Mouse (Mus musculus): ENCODE measurements around the gene Sh2d4b.

The Sh2d4b gene

DNA sequence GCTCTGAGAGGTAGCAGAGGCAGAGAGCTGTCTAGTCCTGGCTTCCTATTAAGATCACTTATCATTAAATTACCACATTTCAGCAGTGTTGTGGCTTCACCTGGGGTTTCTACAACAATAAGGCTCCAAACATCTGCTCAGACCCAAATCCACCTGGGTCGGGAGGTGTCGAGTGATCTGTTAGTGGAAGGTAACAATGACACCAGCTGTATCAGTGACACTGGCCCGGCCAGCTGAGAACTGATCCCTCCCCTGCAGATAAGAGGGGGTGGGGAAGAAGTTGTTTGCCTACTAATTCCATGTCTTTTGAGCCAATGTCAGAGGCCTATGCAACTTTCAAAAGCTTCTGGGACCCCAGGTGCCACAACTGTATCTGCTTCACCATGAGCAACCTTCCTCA lies at the start of gene Sh2d4b:
Gene Sh2d4b, minus strand, starts transcription at position 71 of the 400 bp plus-strand sequence.
- no peak for DNase-seq (ENCODE audit: low spot score in 2 of 2)

DNA sequence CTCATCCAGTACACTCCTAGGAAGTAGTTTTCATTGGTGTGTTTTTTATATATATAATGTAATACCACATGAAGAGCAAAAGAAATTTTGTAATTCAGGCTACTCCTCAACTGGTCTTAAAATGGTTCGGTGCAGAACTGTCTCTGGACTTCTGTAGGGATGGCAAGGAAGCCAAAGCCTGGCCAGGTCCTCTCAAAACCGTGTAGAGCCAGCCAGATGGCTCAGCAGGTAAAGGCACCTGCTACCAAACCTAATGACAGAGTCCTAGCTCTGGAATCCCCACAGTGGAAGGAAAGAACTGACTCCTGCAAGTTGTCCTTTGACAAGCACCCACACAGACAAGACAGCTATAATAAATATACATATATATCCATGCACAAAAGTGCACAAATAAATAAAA lies 49.4 kb upstream of the Sh2d4b start:
- no peak for DNase-seq (ENCODE audit: low spot score in 2 of 2)

DNA sequence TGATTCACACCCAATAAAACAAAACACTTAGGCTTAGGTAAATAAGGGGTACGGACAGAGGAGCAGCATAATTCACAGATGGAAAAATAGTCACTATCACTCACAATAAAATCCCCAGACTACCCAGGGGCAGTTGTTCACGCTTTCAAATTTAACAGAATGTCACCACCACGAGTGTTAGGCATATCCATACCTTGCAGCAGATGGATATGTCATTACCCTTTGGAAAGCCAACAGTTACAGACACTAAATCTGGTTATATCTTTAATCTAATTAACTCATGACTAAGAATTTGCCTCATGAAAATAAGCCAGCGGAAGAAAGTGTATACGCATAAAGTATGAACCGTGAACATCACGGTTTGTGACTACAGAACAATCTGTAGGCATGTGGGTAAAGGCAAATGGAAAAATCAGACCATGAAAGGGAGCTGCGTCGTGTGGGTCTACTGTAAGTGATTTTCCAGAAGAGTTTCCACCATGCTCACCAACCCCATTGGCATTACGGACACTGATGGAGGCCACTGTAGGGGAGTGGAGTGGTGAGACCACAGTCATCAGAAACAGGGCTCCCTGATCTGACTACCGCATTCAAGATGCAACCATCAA lies 45.4 kb upstream of the Sh2d4b start:
- no peak for DNase-seq (ENCODE audit: low spot score in 2 of 2)

DNA sequence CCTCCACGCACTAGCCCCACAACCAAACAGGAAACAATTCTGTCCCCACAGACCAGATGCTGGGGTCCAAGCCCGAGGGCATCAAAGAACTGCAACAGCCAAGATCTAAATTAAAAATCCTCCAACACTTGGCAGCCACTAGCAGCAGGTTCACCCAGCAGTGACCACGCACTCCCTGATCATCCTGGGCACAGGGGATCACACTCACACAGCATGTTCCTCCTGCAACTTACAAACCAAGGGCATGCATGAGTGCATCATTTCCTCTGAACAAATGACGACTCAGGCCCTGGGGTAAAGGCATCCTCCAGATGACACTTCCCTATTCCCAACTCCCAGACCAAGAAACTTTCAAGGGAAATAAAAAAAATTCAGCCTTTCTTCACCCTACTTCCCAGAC lies 44.0 kb upstream of the Sh2d4b start:
- no peak for DNase-seq (ENCODE audit: low spot score in 2 of 2)

DNA sequence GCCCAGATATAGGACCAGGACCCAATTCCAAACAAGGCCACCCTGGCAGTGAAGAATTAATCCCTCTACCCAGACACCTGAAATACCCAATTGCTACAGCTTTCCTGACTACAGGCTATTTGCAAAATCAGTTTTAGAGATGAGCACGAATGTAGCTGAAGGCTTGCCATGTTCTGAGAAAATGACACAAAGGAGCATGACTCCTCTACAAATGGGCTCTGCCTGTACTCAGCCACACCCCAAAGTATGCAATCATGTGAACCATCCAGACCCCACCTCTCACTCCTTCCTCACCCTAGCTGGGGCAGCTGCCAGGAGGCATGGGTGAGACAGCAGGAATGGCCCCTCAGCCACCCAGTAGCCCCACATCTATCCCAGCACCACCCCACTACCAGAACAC lies 42.4 kb upstream of the Sh2d4b start:
- DNase-seq (ENCODE audit: low spot score in 2 of 2): no peak

DNA sequence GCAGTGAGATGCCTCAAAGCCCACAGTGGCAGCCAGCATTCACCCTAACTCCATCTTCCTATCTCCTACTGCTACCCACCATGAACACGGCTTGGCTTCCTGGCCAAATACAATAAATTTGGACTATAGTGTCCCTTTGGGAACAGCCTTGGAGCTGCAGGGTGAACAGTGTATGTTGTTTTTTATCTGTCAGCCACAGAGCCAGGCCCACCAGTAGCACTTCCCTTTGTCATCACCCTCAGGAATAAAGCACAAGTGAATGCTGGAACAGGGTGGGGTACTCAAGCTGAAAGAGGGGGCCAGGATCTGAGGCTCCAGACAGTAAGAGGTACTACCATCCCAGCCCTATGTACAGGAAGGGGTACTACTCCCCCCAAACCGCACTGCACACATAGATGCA lies 42.0 kb upstream of the Sh2d4b start:
- DNase-seq (ENCODE audit: low spot score in 2 of 2): no peak

DNA sequence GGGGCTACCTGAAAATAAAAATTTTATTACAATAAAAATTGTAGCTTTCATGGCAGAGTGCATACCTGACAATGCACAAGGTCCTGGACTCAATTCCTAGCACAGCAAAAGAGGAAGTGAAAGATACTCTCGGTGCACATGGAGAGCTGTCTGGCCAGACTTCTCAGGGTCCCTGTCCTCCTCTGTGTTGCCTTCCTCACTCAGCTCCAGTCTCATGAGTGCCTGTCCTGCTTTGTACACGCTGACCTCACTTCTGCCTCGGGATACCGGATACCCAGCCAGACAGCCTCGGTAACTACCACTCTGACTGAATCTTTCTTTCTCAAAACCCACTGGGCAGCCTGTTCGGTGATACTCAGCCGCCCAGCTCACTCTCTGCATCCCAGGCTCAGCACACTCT lies 40.3 kb upstream of the Sh2d4b start:
- no peak for DNase-seq (ENCODE audit: low spot score in 2 of 2)

DNA sequence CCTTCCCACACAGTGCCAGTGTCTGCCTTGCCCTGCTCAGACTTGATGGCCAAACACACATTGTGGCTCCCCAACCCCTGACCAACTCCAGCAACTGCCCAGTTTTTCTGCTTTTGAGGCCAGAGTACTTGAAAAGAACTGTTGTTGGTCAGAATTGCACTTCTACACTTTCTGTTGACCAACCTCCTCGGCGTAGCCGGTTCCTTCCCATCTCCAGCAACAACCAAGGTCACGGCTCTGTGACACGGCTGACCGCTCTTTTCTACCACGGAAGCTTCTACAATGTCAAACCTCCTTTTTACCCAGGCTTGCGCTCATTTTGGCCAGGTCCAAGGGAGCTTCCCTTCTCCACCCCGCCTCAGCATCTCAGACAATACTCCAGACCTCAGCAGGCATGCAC lies 39.2 kb upstream of the Sh2d4b start:
- no peak for DNase-seq (ENCODE audit: low spot score in 2 of 2)

DNA sequence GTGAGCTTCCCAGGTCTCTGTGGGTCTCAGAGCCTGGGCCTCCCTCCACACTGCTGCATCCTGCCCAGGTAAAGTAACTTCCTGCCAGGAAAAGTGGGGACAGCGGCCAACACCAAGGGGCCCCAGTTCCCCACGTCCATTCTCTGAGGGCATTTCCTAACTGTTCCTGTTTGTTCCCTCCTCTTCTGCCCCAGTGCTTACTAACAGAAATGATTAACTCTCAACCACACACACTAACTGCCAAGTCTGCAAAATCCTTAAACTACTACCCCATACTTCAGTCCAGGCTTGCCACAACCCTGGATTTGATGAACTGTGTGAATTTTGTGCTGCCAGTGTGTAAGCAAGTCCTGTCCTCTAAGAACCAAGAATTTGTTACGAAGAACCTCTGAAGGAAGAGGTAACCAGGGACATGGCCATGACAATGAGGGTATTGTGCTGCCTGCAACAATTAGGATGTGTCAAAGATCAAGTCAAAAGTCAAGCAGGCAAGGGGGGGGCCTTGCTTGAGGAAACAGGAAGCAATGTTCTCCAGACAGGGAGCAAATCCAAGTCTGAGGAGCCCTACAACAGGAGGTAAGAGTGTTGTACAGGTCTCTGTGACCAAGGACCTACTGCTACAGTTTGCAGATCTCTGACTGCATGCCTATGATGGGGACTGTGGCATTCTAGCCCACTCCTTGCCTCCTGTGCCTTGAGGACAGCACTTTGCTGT lies 38.2 kb upstream of the Sh2d4b start:
- DNase-seq (ENCODE audit: low spot score in 2 of 2): no peak

DNA sequence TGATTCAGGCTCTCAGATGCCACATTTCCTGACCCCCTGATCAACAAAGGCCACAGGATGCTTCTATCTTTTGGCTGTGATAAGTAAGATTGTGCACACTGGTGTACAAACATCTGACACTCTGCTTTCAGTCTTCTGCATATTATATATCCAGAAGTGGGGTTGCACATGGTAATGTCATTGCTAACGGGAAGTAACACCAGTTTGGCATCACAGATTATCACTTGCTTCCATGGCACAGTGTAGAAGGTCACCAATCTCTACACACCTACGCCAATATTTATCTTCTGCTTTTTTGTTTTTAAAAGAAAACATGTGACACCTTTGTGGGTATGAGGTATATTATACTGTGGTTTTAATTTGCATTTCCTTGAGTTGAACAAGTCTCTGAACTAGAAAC lies 36.9 kb upstream of the Sh2d4b start:
- no peak for DNase-seq (ENCODE audit: low spot score in 2 of 2)

DNA sequence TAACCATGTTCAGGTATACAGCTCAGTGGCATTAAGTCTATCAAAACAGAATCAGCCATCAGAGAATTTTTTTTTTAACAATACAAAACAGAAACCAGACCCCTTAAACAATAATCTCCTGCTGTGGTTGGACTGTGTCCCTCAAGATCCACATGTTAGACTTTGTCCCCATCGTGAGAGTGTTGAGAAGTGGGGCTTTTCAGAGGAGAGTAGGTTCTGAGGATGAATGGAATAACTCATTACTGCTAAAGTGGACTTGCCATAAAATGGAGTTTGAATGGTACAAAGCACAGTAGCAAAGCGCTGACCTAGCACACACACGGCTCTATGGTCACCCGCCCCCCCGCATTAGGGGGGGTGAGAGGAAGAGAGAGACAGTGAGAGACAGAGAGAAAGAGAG lies 35.8 kb upstream of the Sh2d4b start:
- DNase-seq (ENCODE audit: low spot score in 2 of 2): no peak

DNA sequence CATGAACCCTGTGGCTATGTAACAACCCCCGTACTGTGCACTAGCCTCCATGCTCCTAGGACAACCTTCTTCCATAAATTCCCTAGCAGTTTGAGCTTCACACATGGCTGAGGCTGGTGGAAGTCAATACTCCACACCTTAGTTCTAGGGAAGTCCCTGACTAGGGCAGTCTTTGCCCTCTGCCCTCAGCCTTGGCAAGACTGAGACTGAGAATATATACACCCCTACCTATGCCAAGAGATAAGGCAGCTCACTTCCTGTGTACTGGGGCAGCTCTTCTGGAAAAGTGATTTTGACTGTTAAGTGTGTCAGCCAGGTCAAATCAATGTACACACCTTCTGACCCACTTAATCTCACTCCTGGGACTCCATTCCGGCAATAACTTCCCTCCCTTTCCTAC lies 34.0 kb upstream of the Sh2d4b start:
- no peak for DNase-seq (ENCODE audit: low spot score in 2 of 2)

DNA sequence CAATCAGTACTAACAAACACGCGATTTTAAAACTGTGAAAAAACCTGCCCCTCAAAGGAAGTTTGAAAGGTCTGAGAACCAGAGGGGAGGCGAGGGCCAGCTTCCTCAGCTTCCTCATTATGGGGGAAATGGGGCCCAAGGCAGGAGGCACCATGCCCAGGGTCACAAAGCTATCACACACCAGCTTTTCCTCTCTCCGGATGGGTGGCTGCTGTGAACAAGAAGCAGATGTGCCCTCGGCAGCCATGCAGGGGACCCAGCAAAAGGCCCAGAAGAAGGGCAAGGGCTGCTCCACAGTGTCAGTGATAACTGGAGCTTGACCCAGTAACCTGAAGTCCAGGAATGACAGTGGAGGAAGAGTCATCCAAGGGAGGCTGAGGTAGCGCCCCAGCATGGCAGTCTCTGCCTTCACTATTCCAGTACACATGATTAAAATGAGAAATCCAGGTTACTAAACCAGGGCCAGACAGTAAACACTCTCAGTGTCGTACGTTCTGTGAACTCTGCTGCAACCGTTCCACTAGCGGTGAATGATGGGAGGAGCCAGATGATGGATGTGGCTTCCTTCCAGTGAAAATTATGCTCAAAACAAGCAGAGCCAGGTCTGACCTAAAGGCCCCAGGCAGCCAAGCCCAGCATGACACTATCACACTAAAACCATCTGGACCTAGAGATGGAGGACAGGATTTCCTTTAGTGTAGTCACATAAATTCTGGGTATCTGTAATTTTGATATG lies 31.5 kb upstream of the Sh2d4b start:
- no peak for DNase-seq (ENCODE audit: low spot score in 2 of 2)

DNA sequence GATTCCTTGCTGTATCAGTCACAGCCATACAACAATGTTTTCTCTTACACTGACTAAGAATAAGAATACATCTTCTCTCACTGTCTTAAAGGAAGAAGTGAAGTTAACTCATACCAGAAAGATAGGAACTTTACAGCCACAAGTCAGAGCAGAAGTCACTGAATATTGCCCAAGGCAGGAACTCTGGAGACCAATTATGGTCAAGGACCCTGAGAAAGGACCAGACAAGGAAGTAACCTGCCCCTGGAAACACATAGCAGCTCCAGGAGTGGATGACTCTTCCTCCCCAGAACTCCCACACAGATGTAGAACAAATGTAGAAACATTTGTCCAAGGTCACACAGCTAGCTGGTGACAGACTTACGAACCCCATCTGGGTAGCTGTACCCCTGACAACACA lies 28.2 kb upstream of the Sh2d4b start:
- DNase-seq (ENCODE audit: low spot score in 2 of 2): no peak

DNA sequence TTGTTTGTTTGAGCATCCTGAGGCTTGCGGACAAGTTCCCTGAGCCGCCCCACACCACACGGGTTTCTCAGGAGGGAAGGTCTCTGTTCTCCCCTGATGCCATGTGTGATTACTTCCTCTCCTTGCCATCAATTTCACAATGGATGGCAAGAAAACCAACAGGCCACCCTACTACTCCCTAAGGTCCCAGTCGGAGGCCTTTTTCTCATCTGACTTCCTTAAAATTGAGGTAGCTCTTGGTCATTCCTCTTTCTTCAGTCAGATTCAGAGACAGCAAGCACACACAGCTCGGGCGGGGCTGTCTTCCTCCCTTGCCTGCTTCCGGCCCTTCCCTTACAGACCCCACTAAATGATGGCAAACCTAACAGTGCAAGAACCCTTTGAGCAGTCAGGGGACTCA lies 26.5 kb upstream of the Sh2d4b start:
- DNase-seq (ENCODE audit: low spot score in 2 of 2): no peak

DNA sequence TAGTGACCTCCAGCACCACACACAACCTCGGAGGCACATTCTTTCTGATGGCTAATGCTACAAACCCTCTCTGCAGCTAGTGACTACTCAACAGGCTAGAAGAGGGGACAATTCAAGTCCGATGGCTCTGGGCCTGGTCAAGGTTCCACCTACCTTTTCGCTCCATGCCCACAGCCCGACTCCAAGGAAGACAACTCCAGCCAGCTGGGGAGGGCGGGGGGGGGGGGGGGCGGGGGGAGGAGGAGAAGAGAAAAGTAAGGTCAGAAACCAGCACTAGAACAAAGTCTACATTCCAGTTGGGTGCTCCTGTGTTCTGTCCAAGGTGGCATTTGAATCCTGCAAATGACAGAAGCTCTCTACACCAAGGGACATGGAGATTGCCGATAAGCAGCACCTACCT lies 25.4 kb upstream of the Sh2d4b start:
- no peak for DNase-seq (ENCODE audit: low spot score in 2 of 2)

DNA sequence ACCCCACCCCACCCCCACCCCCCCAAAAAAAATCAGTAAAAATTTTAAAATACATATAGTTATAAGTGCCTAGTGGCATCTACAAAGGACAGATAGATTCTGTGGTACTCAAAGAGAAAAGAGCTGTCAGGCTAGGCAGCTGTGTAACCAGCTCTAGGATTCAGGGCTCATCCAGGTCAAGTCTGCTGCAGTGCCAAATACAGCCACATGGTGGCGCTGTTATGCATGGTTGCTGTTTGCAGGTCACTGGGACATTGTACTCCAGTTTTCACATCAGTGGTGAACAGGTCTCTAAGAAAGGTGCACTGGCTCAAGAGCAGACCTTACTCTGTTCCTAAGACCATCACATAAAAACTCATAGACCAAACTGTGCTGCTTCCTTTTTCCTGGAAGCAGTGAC lies 24.6 kb upstream of the Sh2d4b start:
- DNase-seq (ENCODE audit: low spot score in 2 of 2): peak; percentile 77 to 90

DNA sequence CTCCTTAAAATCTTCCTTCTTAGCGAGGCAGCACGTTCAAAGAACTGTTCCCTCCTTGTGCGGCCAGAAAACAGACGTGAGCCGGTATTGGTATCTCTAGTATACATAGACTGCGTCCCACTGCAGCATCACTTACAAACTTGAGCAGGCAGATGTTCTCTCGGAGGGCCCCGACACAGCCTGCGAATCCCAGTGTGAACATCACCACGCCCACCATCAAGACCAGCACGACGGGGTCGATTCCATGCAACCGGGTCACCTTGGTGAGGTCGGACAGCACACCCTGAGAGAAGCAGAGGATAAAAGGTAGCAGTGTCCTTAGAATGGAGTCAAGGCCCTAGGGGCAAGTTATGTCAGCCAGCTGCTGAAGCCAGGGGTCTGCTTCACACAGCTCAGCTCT lies 23.6 kb upstream of the Sh2d4b start:
- DNase-seq (ENCODE audit: low spot score in 2 of 2): no peak

DNA sequence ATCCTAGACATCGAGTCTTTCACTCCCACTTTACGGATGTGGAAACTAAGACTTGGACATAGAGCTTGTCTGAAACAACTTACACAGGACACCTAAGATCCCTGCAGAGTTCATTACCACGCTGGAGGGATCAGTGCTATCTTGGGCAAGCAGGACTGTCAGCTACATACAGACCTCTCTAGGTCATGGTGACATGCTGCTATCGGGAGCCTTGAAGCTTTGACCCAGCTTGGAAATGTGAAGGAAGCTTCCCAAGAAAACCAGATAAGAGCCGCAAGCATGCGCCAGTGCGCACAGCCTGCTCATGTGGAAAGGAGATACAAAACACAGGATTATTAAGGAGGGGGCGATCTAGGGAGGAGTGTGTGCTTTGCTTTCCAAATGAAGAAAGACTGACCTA lies 22.8 kb upstream of the Sh2d4b start:
- no peak for DNase-seq (ENCODE audit: low spot score in 2 of 2)

DNA sequence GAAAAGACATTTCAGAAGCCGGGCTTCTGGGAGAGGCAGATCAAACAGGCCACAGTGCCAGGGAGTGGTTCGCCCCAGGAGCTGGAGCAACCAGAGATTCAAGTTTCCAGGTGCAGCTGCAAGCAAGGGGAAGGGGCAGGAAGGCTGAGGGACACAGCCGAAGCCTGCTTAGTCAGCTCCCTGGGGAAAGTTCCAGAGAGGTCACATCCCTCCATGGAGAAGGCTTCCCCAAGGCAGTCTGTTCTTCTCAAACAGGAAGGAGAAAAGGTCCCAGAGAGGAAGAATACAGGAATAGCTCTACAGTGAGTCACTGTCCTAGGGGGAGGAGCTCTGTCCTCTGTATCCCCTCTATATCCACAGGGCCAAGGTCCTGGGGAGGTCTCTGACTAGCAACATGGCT lies 21.6 kb upstream of the Sh2d4b start:
- no peak for DNase-seq (ENCODE audit: low spot score in 2 of 2)

DNA sequence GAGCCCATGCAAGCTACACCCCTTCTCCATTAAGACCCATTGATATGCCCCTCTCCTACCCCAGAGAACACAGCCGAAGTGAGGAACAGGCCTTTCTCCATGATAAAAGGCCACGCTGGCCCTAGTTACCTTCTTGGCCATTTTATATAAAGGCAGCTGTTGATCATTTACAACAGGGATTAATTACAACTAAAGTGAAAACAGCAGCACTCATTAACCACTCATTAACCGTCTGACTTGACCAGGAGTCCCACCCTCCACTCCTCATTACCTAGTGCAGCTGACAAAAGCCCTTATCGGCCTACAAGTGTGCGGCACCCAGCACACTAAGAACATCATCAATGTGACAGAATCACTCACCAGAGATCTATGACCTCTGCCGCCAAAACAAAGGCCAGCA lies 20.6 kb upstream of the Sh2d4b start:
- DNase-seq (ENCODE audit: low spot score in 2 of 2): no peak

DNA sequence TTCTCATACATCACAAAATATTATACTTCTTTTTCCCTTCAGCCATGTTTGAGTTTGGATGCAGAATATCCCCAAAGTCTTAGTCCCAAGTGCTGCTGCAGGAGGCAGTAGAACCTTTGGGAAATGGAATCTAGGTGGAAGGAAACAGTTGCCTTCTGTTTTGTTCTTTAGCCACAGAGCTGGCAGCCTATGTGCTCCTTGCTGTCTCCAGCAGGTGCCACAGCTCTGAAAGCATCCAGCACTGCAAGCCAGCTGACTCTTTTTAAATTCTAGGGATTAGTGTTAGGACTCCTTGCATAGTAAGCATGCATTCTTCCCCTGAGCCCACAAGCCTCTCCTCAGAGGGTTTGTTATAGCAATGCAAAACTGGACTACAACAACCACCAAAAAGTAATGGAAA lies 18.5 kb upstream of the Sh2d4b start:
- DNase-seq (ENCODE audit: low spot score in 2 of 2): no peak

DNA sequence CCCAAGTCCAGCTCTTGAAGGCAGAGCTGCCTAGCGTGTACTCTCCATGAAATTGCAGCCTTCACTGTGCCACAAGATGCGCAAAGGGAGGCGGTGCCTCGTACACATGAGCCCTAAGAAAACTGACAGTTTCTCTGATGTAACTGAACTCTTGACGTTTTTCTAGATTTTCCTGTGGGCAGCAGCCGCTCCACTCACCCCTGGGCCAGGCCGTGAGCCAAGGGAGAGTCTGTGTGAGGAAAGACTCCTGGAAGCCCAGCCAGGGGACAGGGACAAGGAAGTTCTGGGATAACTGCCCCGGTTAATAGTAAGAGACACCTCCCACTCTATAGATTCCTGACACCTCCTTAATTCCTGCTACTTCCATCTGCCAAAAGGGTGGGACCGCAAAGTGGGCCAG lies 15.7 kb upstream of the Sh2d4b start:
- DNase-seq (ENCODE audit: low spot score in 2 of 2): no peak
